ENCODE assay signal across 8 mouse cellular contexts in genomic region chr2:165868522-165869175, GRCm38 (mm10). TPM values are rescaled to one million over a fixed set of nuclear protein-coding genes. Genes with fewer than 3 reads are reported as not detected.
DNase-seq lines count a peak whose midpoint lies in the region; ATAC-seq and TF ChIP-seq lines count a peak whose summit lies in the region.

No protein-coding gene starts in this region.

- DNase-seq in neural tube, embryonic 11.5 days (ENCODE audit: low spot score): no peak
- DNase-seq in neural tube, embryonic 10.5 days (ENCODE audit: extremely low spot score, low spot score): no peak
- DNase-seq in heart, postnatal 25 days (ENCODE audit: low spot score): peak; percentile 66
- no peak for DNase-seq in midbrain, postnatal 0 days (ENCODE audit: low spot score)
- no peak for DNase-seq in adrenal gland, postnatal 36 days
- DNase-seq in retina, embryonic 14.5 days (ENCODE audit: low spot score): no peak
- DNase-seq in ovary, adult 18-20 months (ENCODE audit: low spot score): no peak

- peak overlapping the region; percentile 26; the same call in 1 of the 2 replicates for H3K9ac ChIP-seq in neural tube, embryonic 11.5 days (ENCODE audit: low read length)
- H3K9ac ChIP-seq in limb, embryonic 13.5 days: no peak overlapping the region
- H3K9ac ChIP-seq in midbrain, postnatal 0 days (replicated peaks; ENCODE audit: low read length, poor library complexity, severe bottlenecking): 0 out of 2 replicates have a peak overlapping the region, but pooled peaks have one; percentile 29

- no peak for TF ChIP-seq CTCF in midbrain, postnatal 0 days (IDR thresholded peaks at IDR 0.05)

- H3K4me2 ChIP-seq in neural tube, embryonic 11.5 days (ENCODE audit: low read depth): no peak overlapping the region
- H3K4me2 ChIP-seq in limb, embryonic 13.5 days (replicated peaks): no peak overlapping the region
- H3K4me2 ChIP-seq in midbrain, postnatal 0 days (ENCODE audit: low read depth, low read length, poor library complexity, severe bottlenecking): no peak overlapping the region

- intact Hi-C loops in heart, postnatal 25 days (cut with DNase I): no loop called here

- H3K4me1 ChIP-seq in neural tube, embryonic 11.5 days (ENCODE audit: control insufficient read depth, insufficient read depth, low read length): peaks cover 26% of the 10 kb centered on the region
- H3K4me1 ChIP-seq in limb, embryonic 13.5 days: peaks cover 54% of the 10 kb centered on the region
- H3K4me1 ChIP-seq in midbrain, postnatal 0 days (ENCODE audit: insufficient read depth, low read length): peaks cover 28% of the 10 kb centered on the region

- H3K9me3 ChIP-seq in neural tube, embryonic 11.5 days (ENCODE audit: control insufficient read depth, low read length): no peaks in the 10 kb centered on the region
- H3K9me3 ChIP-seq in limb, embryonic 13.5 days: no peaks in the 10 kb centered on the region
- no peaks in the 10 kb centered on the region for H3K9me3 ChIP-seq in midbrain, postnatal 0 days (ENCODE audit: low read length)

- no peak overlapping the region for H3K27ac ChIP-seq in neural tube, embryonic 11.5 days (ENCODE audit: low read depth, low read length)
- peak overlapping the region; percentile 28; the same call in 1 of the 2 replicates for H3K27ac ChIP-seq in limb, embryonic 13.5 days
- peak overlapping the region; percentile 82 for H3K27ac ChIP-seq in midbrain, postnatal 0 days (ENCODE audit: low read depth, low read length)

- no peaks in the 10 kb centered on the region for H3K27me3 ChIP-seq in neural tube, embryonic 11.5 days (ENCODE audit: control insufficient read depth, insufficient read depth, low read length)
- no peaks in the 10 kb centered on the region for H3K27me3 ChIP-seq in limb, embryonic 13.5 days
- no peaks in the 10 kb centered on the region for H3K27me3 ChIP-seq in midbrain, postnatal 0 days (ENCODE audit: insufficient read depth, low read length)

- no peaks in the 10 kb centered on the region; the same call in 1 of the 2 replicates for H3K36me3 ChIP-seq in neural tube, embryonic 11.5 days (ENCODE audit: control insufficient read depth, insufficient read depth, low read length)
- H3K36me3 ChIP-seq in limb, embryonic 13.5 days: peaks cover 47% of the 10 kb centered on the region
- H3K36me3 ChIP-seq in midbrain, postnatal 0 days (ENCODE audit: insufficient read depth, low read length): peaks cover 5% of the 10 kb centered on the region

- ATAC-seq in neural tube, embryonic 11.5 days (ENCODE audit: insufficient read depth, low FRiP score, low TSS enrichment): no peak
- no peak for ATAC-seq in limb, embryonic 13.5 days (ENCODE audit: low FRiP score, low read depth)
- ATAC-seq in midbrain, postnatal 0 days (ENCODE audit: low FRiP score): no peak

- WGBS in neural tube, embryonic 11.5 days: 58% methylated on average over 8 of the region's 8 CpGs
- WGBS in limb, embryonic 13.5 days: 53% methylated on average over 8 of the region's 8 CpGs
- 58% methylated on average over 8 of the region's 8 CpGs for WGBS in midbrain, postnatal 0 days

- no peak overlapping the region for H3K4me3 ChIP-seq in neural tube, embryonic 11.5 days (ENCODE audit: low read depth, low read length)
- H3K4me3 ChIP-seq in limb, embryonic 13.5 days: no peak overlapping the region
- H3K4me3 ChIP-seq in midbrain, postnatal 0 days (ENCODE audit: low read depth, low read length): no peak overlapping the region

RNA-seq across cellular contexts. Expression of gene Zmynd8, which starts 30.2 kb away (rescaled TPM):
- polyA plus RNA-seq in neural tube, embryonic 11.5 days (2014; fragmentation: Nextera tagmentation; extraction: Ambion mirVana): 52.9 and 54.5 TPM in 2 replicates
- 10 to 100 TPM; 44.5 to 48.7 TPM for total RNA-seq in heart, postnatal 25 days (2021)
- polyA plus RNA-seq in limb, embryonic 13.5 days (2015; fragmentation: Nextera tagmentation; extraction: Ambion mirVana): 59.4 and 65.7 TPM in 2 replicates
- 55.9 and 73.4 TPM in 2 replicates for total RNA-seq in midbrain, postnatal 0 days (2014; rRNA removed)
- polyA plus RNA-seq in midbrain, postnatal 0 days (2015; fragmentation: Nextera tagmentation; extraction: Ambion mirVana): 56.8 and 59.0 TPM in 2 replicates
- 10 to 100 TPM; 47.9 to 53.4 TPM for total RNA-seq in adrenal gland, postnatal 36 days (2021)
